Mouse (Mus musculus) heart, adult 2 months (tissue): Measurements from ENCODE around the gene Manba.

Experiments
- CTCF ChIP-seq: fragments of 200-600 bp; IDR thresholded peaks from 2 replicates; pipeline ENCODE4 v1.8.1; 2022; ENCODE audit warnings: antibody characterized with exemption, mild to moderate bottlenecking, moderate library complexity
- POLR2A ChIP-seq: fragments of 200-500 bp; IDR thresholded peaks from 2 replicates; pipeline ENCODE4 v1.6.1; 2011; ENCODE audit warnings: mild to moderate bottlenecking, low read depth, low read length, control low read depth; ENCODE audit not compliant: insufficient read depth

DNA sequence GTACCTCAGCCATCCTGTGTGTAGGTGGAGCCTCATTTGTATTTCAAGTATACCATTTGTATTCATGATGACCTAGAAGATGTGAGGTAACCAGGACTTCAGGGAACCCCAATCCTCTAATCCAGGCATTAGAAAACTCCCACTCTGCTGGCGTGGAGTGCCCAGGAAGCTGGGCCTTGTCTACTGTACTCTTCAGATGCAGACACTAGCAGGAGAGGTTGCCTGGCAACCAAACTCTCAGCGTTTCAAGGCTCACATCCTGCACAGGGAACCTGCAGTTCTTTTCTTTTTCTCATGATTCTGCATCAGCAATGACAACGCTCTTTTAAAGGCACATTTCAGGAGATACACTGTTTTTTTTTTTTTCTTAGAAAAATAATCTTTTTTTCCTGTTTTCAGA lies 124.8 kb downstream of the Manba start:
- TF ChIP-seq CTCF = no peak
- TF ChIP-seq POLR2A = no peak
